Mouse (Mus musculus): ENCODE results near the gene Crlf3. TPM values are rescaled to one million over a fixed set of nuclear protein-coding genes. Genes with fewer than 3 reads are reported as not detected.
"Not testable (repeated sequence)": the region's sequence is repeated elsewhere in the genome, so short reads cannot be mapped to it uniquely, and the experiment has no call there.

Crlf3 gene
- polyA plus RNA-seq, 1 experiment, result not detected

- no peaks in the 10 kb centered on the region for H3K4me1 ChIP-seq (ENCODE audit: control insufficient read depth, insufficient read depth, low read length)
- no peak overlapping the region for H3K4me3 ChIP-seq (ENCODE audit: insufficient read depth, low read depth, low read length)
- H3K27ac ChIP-seq (ENCODE audit: insufficient read depth, low read depth, low read length), result no peak overlapping the region
- WGBS, result 80% methylated on average over 2 of the region's 2 CpGs
- TF ChIP-seq POLR2A (IDR thresholded peaks at IDR 0.05; ENCODE audit: insufficient read depth, low read depth, low read length) (no peak), CTCF (IDR thresholded peaks at IDR 0.05; ENCODE audit: insufficient read depth, low read depth, low read length) (no peak)
Observed at GRCm38 (mm10) chr11:80050088-80050487, 30.7 kb downstream of the Crlf3 start.

GRCm38 (mm10) chr11:80046856-80047255, 33.9 kb downstream of the Crlf3 start:
- no peak overlapping the region for H3K4me3 ChIP-seq (ENCODE audit: insufficient read depth, low read depth, low read length)
- no peak for TF ChIP-seq CTCF (IDR thresholded peaks at IDR 0.05; ENCODE audit: insufficient read depth, low read depth, low read length)
- no peak for TF ChIP-seq POLR2A (IDR thresholded peaks at IDR 0.05; ENCODE audit: insufficient read depth, low read depth, low read length)
- no peak overlapping the region for H3K27ac ChIP-seq (ENCODE audit: insufficient read depth, low read depth, low read length)
- H3K4me1 ChIP-seq (ENCODE audit: control insufficient read depth, insufficient read depth, low read length), result no peaks in the 10 kb centered on the region
- 84% methylated on average over 7 of the region's 7 CpGs for WGBS

GRCm38 (mm10) chr11:80043419-80043817, 37.4 kb downstream of the Crlf3 start:
- no peak overlapping the region for H3K4me3 ChIP-seq (ENCODE audit: insufficient read depth, low read depth, low read length)
- no peak overlapping the region for H3K27ac ChIP-seq (ENCODE audit: insufficient read depth, low read depth, low read length)
- H3K4me1 ChIP-seq (ENCODE audit: control insufficient read depth, insufficient read depth, low read length), result no peaks in the 10 kb centered on the region
- 90% methylated on average over 8 of the region's 8 CpGs for WGBS
- TF ChIP-seq CTCF (IDR thresholded peaks at IDR 0.05; ENCODE audit: insufficient read depth, low read depth, low read length), result no peak
- no peak for TF ChIP-seq POLR2A (IDR thresholded peaks at IDR 0.05; ENCODE audit: insufficient read depth, low read depth, low read length)

GRCm38 (mm10) chr11:80042615-80043418, 38.0 kb downstream of the Crlf3 start:
- Histone ChIP-seq H3K27ac (ENCODE audit: insufficient read depth, low read depth, low read length) (no peak overlapping the region), H3K4me1 (ENCODE audit: control insufficient read depth, insufficient read depth, low read length) (no peaks in the 10 kb centered on the region), H3K4me3 (ENCODE audit: insufficient read depth, low read depth, low read length) (no peak overlapping the region)
- TF ChIP-seq POLR2A (IDR thresholded peaks at IDR 0.05; ENCODE audit: insufficient read depth, low read depth, low read length) (no peak), CTCF (IDR thresholded peaks at IDR 0.05; ENCODE audit: insufficient read depth, low read depth, low read length) (0 out of 2 replicates have a peak, but pooled peaks have one; percentile 38)
- WGBS, result 51% methylated on average over 10 of the region's 10 CpGs

GRCm38 (mm10) chr11:80037495-80037894, 43.3 kb downstream of the Crlf3 start:
- H3K4me1 ChIP-seq (ENCODE audit: control insufficient read depth, insufficient read depth, low read length), result no peaks in the 10 kb centered on the region
- H3K4me3 ChIP-seq (ENCODE audit: insufficient read depth, low read depth, low read length), result no peak overlapping the region
- H3K27ac ChIP-seq (ENCODE audit: insufficient read depth, low read depth, low read length), result no peak overlapping the region
- TF ChIP-seq POLR2A (IDR thresholded peaks at IDR 0.05; ENCODE audit: insufficient read depth, low read depth, low read length) (no peak), CTCF (IDR thresholded peaks at IDR 0.05; ENCODE audit: insufficient read depth, low read depth, low read length) (no peak)
- WGBS, result 82% methylated on average over 8 of the region's 8 CpGs

- TF ChIP-seq POLR2A (IDR thresholded peaks at IDR 0.05; ENCODE audit: insufficient read depth, low read depth, low read length) (no peak), CTCF (IDR thresholded peaks at IDR 0.05; ENCODE audit: insufficient read depth, low read depth, low read length) (no peak)
- WGBS, result 91% methylated on average over 4 of the region's 4 CpGs
- no peak overlapping the region for H3K4me3 ChIP-seq (ENCODE audit: insufficient read depth, low read depth, low read length)
- no peak overlapping the region for H3K27ac ChIP-seq (ENCODE audit: insufficient read depth, low read depth, low read length)
- H3K4me1 ChIP-seq (ENCODE audit: control insufficient read depth, insufficient read depth, low read length), result no peaks in the 10 kb centered on the region
Observed at GRCm38 (mm10) chr11:80021306-80021705, 59.5 kb downstream of the Crlf3 start.

- 88% methylated on average over 1 of the region's 1 CpGs for WGBS
- no peaks in the 10 kb centered on the region for H3K4me1 ChIP-seq (ENCODE audit: control insufficient read depth, insufficient read depth, low read length)
- H3K4me3 ChIP-seq (ENCODE audit: insufficient read depth, low read depth, low read length), result no peak overlapping the region
- no peak for TF ChIP-seq CTCF (IDR thresholded peaks at IDR 0.05; ENCODE audit: insufficient read depth, low read depth, low read length)
- no peak for TF ChIP-seq POLR2A (IDR thresholded peaks at IDR 0.05; ENCODE audit: insufficient read depth, low read depth, low read length)
- no peak overlapping the region for H3K27ac ChIP-seq (ENCODE audit: insufficient read depth, low read depth, low read length)
Observed at GRCm38 (mm10) chr11:80019792-80020191, 61.0 kb downstream of the Crlf3 start.

GRCm38 (mm10) chr11:80016533-80016932, 64.3 kb downstream of the Crlf3 start:
- not testable (repeated sequence) for H3K27ac ChIP-seq (ENCODE audit: insufficient read depth, low read depth, low read length); H3K4me3 ChIP-seq (ENCODE audit: insufficient read depth, low read depth, low read length); H3K4me1 ChIP-seq (ENCODE audit: control insufficient read depth, insufficient read depth, low read length)
- 94% methylated on average over 3 of the region's 5 CpGs for WGBS

Other genes starting within 250 kb of the Crlf3 start
- gene Utp6, start 118.6 kb downstream of the Crlf3 start, polyA plus RNA-seq (2012; ENCODE audit: insufficient read depth, insufficient read length, low replicate concordance, missing spikeins), result not detected in 2 replicates
- gene Suz12, start 87.9 kb downstream of the Crlf3 start, polyA plus RNA-seq (2012; ENCODE audit: insufficient read depth, insufficient read length, low replicate concordance, missing spikeins), result 192 TPM in 1 of 2 replicates, not detected in the other
- gene Atad5, start 8.4 kb upstream of the Crlf3 start, polyA plus RNA-seq (2012; ENCODE audit: insufficient read depth, insufficient read length, low replicate concordance, missing spikeins), result not detected in 2 replicates
- gene Tefm, start 61.2 kb upstream of the Crlf3 start, polyA plus RNA-seq (2012; ENCODE audit: insufficient read depth, insufficient read length, low replicate concordance, missing spikeins), result not detected in 2 replicates
- not detected in 2 replicates for gene Adap2, start 73.1 kb upstream of the Crlf3 start, polyA plus RNA-seq (2012; ENCODE audit: insufficient read depth, insufficient read length, low replicate concordance, missing spikeins)
- gene Rnf135, start 102.9 kb upstream of the Crlf3 start, polyA plus RNA-seq (2012; ENCODE audit: insufficient read depth, insufficient read length, low replicate concordance, missing spikeins), result not detected in 2 replicates
- not detected in 2 replicates for gene Rhot1, start 128.0 kb upstream of the Crlf3 start, polyA plus RNA-seq (2012; ENCODE audit: insufficient read depth, insufficient read length, low replicate concordance, missing spikeins)
- gene Rhbdl3, start 219.9 kb upstream of the Crlf3 start, polyA plus RNA-seq (2012; ENCODE audit: insufficient read depth, insufficient read length, low replicate concordance, missing spikeins), result not detected in 2 replicates